Mouse (Mus musculus): ENCODE data around the gene Pip5k1b. TPM values are rescaled to one million over a fixed set of nuclear protein-coding genes. Genes with fewer than 3 reads are reported as not detected.

The Pip5k1b gene
- total RNA-seq, 2 experiments from 2014 or later: 68.4 to 72.1 TPM

DNA sequence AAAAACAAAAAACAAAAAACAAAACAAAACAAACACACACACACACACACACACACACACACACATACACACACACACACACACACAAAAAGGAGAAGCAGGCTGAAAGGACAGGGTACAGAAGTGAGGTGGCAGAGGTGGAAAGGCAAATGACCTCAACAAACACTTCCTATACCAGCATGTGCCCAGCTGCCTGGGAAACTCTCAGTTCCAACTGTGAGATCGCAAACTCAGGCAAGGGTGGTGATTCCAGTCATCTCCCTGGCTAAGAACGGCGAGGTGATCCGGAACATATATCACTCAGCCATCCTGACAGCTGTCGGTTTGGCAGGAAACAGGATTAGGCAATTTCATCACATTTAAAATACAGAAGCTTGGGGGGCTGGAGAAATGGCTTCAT lies 123.2 kb downstream of the Pip5k1b start:
- TF ChIP-seq CTCF (conservative IDR thresholded peaks at IDR 0.05): no peak
- no peak for DNase-seq (ENCODE audit: low spot score in 2 of 2)
- H3K4me3 ChIP-seq: no peak overlapping the region

GRCm38 (mm10) chr19:24431381-24431780 lies 124.3 kb downstream of the Pip5k1b start:
- no peak for TF ChIP-seq CTCF (conservative IDR thresholded peaks at IDR 0.05)
- H3K4me3 ChIP-seq: no peak overlapping the region
- no peak overlapping the region for H3K27ac ChIP-seq
- DNase-seq (ENCODE audit: low spot score in 2 of 2): no peak

More for the DNA sequence above, 123.2 kb downstream of the Pip5k1b start:
- 0 out of 2 replicates have a peak overlapping the region, but pooled peaks have one; percentile 23 for H3K27ac ChIP-seq

DNA sequence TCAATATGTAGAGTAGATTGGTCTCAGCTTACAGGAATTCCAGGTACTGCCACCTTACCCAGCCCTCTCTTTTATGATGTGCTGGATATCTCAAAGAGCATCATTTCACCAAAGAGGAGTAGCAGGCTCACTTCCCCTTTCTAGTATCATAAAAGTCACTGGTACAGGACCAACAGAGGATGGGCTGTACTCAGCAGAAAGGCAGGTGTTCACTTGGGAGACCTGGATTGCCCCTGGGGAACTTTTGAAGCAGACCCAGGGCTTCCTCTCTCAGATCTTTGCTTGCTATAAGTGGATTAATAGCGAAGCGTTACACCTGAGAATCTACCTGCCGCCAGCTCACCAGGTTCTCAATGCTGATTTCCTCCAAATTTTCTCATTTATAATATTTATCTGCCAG lies 127.7 kb downstream of the Pip5k1b start:
- no peak for DNase-seq (ENCODE audit: low spot score in 2 of 2)
- H3K4me3 ChIP-seq: no peak overlapping the region
- H3K27ac ChIP-seq: no peak overlapping the region
- TF ChIP-seq CTCF (conservative IDR thresholded peaks at IDR 0.05): no peak

DNA sequence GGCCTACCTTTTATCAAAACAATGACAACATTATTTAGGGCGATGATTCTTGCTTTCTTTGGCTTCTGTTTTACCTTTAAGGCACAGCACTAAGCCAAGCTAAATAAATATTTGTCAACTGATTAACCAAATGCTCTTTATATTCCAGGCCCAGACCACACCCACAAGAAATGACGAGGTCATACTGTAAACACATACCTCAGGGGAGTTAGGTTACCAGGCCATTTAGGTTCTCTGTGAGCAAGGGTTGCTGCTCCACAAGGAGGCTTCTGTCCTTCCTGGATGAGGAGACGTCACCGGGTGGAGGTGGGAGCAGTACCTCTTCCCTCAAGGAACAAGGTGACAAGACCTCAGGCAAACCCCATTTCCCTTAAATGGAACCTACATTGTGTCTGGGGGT lies 128.4 kb downstream of the Pip5k1b start:
- Histone ChIP-seq H3K27ac (no peak overlapping the region), H3K4me3 (no peak overlapping the region)
- DNase-seq (ENCODE audit: low spot score in 2 of 2): no peak
- no peak for TF ChIP-seq CTCF (conservative IDR thresholded peaks at IDR 0.05)

- no peak for TF ChIP-seq CTCF (conservative IDR thresholded peaks at IDR 0.05)
These were observed 128.9 kb downstream of the Pip5k1b start for GRCm38 (mm10) chr19:24426759-24427181.

DNA sequence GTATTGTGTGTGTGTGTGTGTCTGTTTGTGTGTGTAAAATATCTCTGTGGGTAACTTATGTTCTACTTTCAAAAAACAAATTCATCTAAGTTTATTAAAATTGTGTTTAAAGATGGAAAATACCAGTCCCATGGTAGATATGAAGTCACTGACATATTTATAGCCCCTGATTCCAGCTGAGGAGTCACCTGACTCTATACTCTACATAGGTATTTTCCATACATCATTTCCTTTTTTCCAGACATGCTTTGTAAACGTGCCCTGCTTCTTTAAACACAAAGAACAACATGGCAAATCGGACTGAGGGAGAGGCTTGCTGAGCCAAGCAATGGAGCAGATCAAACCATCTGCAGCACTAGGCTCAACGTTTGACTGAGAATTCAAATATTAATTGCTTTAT lies 137.6 kb downstream of the Pip5k1b start:
- H3K4me3 ChIP-seq: no peak overlapping the region
- no peak for TF ChIP-seq CTCF (conservative IDR thresholded peaks at IDR 0.05)
- DNase-seq (ENCODE audit: low spot score in 2 of 2): no peak
- peak overlapping the region; percentile 77 for H3K27ac ChIP-seq

More at GRCm38 (mm10) chr19:24426759-24427181, 128.9 kb downstream of the Pip5k1b start:
- DNase-seq (ENCODE audit: low spot score in 2 of 2): no peak
- Histone ChIP-seq H3K27ac (no peak overlapping the region), H3K4me3 (no peak overlapping the region)

DNA sequence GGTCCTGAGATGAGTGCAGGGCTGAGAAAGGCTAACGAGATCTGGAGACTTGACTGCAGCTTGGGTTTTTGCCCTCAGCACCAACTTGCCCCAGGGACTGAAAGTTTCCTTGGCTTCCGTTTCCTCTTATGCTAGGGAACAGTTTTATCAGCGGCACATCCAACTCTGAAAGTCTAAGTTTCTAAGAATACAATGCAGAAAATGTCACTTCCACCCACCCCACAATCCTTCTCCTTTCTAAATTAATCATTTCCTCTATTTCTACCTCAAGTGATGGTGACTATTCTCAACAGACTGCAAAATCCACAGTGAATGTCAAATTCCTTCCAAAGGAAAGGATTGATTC lies 138.0 kb downstream of the Pip5k1b start:
- Histone ChIP-seq H3K4me3 (no peak overlapping the region), H3K27ac (peak overlapping the region; percentile 77)
- TF ChIP-seq CTCF (conservative IDR thresholded peaks at IDR 0.05): no peak
- no peak for DNase-seq (ENCODE audit: low spot score in 2 of 2)

DNA sequence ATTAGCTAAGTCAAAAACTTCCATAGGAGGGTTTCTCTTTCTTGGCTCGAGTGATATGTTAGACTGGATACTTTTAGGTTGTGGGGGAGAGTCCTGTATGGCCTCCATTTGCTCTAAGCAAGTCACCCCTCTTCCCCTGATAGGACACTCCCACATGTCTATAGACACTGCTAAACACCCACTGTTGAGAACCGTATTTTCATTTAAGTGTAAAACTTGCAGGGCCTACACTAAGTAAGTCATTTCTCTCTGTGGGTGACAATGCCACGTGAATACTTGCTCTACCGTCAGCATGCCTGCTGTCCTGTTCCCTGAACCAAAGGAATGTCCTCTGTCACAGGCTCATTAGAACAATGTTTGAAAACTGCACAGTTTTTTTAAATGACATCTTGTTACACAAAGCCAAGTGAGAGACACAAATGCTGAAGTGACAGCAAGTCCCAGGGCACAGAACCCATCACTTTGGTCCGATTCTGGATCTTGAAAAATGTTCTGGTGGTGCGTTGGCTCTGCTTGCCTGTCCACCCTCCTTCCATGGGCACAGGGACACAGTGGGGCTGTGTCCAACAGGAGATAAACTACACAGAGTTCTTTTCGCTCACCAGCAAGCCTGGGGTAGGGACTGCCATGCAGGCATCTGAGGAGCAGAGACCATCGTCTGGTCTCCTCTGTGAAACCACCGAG lies 138.6 kb downstream of the Pip5k1b start:
- Histone ChIP-seq H3K4me3 (no peak overlapping the region), H3K27ac (peak overlapping the region; percentile 77)
- no peak for TF ChIP-seq CTCF (conservative IDR thresholded peaks at IDR 0.05)
- no peak for DNase-seq (ENCODE audit: low spot score in 2 of 2)

DNA sequence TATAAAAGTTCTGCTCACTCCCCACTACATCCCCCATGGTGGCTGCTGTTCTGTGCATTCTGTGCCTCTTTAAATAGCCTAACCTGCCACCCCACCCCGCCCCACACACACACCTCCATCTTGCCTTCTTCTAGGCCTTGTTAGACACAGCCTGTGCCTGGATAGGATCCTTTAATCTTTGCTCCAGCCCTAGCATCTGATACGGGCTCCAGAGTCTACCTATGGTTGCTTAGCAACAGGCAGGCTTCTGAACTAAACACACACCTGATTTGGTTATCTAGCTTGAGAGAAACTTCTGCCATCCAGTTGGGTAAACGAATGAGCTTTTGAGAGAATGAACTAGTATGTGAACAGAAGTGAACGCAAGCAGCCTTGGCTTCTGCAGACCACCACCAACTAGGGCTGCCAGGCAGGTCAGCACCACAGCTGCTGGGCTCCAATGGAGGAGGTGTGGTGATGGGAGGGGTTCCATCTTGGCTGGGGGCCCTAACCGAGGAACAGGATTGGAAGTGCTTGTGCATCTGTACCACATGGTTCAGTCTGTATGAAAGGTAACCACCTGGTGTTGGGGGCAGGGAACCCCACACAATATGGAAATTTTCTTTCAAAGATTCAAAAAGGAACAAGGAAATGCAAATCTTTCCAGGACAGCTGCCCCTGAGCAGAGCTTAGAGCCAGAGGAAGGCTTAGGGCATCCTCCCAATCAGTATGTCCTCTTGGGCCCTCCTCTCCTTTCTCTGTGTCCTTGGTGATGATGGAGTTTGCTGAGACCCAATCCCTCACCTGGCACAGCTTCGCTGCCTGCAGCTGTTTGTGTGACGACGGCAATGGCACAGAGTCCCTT lies 139.7 kb downstream of the Pip5k1b start:
- Histone ChIP-seq H3K27ac (peak overlapping the region; percentile 77), H3K4me3 (no peak overlapping the region)
- DNase-seq (ENCODE audit: low spot score in 2 of 2): no peak
- no peak for TF ChIP-seq CTCF (conservative IDR thresholded peaks at IDR 0.05)

DNA sequence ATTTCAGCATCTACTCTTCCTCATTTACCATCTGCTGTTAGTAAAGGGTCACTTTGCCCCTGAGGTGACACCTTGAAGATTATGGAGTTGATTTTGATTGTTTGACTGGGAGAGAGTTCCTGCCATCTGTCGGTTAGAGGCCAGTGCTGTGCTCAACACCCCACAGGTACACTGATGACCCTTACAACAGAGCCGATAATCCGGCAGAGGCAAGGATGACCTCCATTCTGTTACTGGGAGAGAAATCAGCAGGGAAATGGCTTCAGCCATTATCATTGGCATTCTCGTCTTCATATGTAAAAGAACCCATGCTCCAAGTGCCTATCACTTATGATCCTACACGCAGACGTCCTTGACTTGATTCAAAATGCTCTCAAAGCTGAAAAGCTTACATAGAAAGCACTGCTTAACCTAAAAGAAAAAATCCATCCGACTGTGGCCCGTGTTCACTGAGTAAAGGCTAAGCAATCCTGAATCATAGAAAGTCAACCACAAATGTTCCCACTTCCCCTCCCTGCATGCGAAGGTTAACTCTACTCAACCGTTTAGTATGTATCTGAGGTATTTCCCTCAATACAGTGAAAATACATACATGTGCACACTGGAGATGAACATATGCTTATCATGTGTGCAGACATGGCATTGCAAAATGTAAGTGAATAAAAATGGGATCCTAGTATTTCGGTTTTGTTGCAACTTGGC lies 146.7 kb downstream of the Pip5k1b start:
- peak overlapping the region; percentile 39; the same call in 1 of the 2 replicates for H3K27ac ChIP-seq
- DNase-seq (ENCODE audit: low spot score in 2 of 2): no peak
- no peak for TF ChIP-seq CTCF (conservative IDR thresholded peaks at IDR 0.05)
- no peak overlapping the region for H3K4me3 ChIP-seq

- H3K27ac ChIP-seq: peak overlapping the region; percentile 69
- DNase-seq (ENCODE audit: low spot score in 2 of 2): no peak
- TF ChIP-seq CTCF (conservative IDR thresholded peaks at IDR 0.05): no peak
- no peak overlapping the region for H3K4me3 ChIP-seq
These were observed 151.0 kb downstream of the Pip5k1b start for GRCm38 (mm10) chr19:24404716-24405115.

GRCm38 (mm10) chr19:24403245-24403644 lies 152.4 kb downstream of the Pip5k1b start:
- TF ChIP-seq CTCF (conservative IDR thresholded peaks at IDR 0.05): peak; percentile 24; the same call in 1 of the 2 replicates
- DNase-seq (ENCODE audit: low spot score in 2 of 2): no peak
- H3K4me3 ChIP-seq: no peak overlapping the region

GRCm38 (mm10) chr19:24393920-24394319 lies 161.8 kb downstream of the Pip5k1b start:
- no peak overlapping the region for H3K4me3 ChIP-seq
- TF ChIP-seq CTCF (conservative IDR thresholded peaks at IDR 0.05): no peak
- H3K27ac ChIP-seq: peak overlapping the region; percentile 87
- no peak for DNase-seq (ENCODE audit: low spot score in 2 of 2)

More at GRCm38 (mm10) chr19:24403245-24403644, 152.4 kb downstream of the Pip5k1b start:
- H3K27ac ChIP-seq: peak overlapping the region; percentile 69

Measured in layer of hippocampus, adult 2 months (tissue).